Mouse (Mus musculus): ENCODE data around the gene Cabcoco1. TPM values are rescaled to one million over a fixed set of nuclear protein-coding genes. Genes with fewer than 3 reads are reported as not detected.

Cabcoco1 gene
- 1.5 TPM in 2 replicates for polyA plus RNA-seq (2015; fragmentation: Nextera tagmentation; extraction: Ambion mirVana)

DNA sequence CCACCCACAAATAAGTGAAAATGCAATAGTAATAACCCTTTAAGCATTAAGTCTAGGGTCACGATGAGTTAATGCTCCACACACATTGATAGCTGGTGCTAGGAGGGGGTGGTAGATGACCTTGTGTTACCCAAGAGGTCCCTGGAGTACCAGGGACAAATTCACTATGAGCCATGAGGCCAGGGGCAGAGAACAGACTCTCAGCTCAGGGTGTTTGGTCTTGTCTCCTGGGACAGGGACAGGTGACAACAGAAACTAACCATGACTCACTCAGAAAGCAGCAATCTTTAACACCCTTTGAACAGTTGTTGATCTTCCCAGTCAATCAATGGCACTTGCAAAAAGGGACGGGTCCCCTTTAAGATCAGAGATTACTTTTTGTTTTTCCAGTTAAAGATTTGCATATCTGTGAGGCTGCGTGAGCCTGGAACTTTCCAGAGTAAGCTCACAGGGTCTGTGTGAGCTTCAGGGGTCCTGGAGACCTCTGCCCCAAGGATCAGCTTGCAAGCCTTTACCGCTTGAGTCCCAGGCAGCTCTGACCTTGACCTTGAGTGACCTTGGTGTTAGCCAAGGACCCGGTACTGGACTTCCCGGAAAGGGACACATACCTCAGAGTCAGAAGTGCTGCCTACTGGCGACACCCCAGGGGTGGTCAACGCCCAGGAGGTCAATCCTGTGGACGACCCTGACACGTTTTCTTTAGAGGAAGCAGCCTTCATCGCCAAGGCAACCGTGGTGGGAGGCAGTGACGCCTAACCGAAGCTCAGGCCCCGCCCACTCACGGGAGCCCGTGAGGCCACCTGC, at the start of gene Cabcoco1:
Cabcoco1 (minus strand) TSS at position 758 of the 804 bp plus-strand sequence.
- H3K9me3 ChIP-seq: no peaks in the 10 kb centered on the region
- H3K4me3 ChIP-seq: peak within 1 kb of the TSS; percentile 43
- WGBS: 9% methylated on average over 17 of the region's 17 CpGs
- peak within 1 kb of the TSS; percentile 57 for H3K27ac ChIP-seq
- H3K36me3 ChIP-seq: no peaks in the 10 kb centered on the region
- peak within 1 kb of the TSS; percentile 66 for H3K4me2 ChIP-seq
- H3K27me3 ChIP-seq: no peaks in the 10 kb centered on the region
- peak within 1 kb of the TSS; percentile 35; the same call in 1 of the 2 replicates for H3K9ac ChIP-seq
- ATAC-seq (ENCODE audit: insufficient number of reproducible peaks, low FRiP score, low TSS enrichment, low read depth): no peak
- peaks cover 26% of the 10 kb centered on the region for H3K4me1 ChIP-seq

- Histone ChIP-seq H3K9ac (no peak overlapping the region), H3K9me3 (no peaks in the 10 kb centered on the region), H3K4me2 (no peak overlapping the region), H3K36me3 (no peaks in the 10 kb centered on the region), H3K4me3 (no peak overlapping the region), H3K4me1 (no peaks in the 10 kb centered on the region), H3K27ac (peak overlapping the region; percentile 4), H3K27me3 (no peaks in the 10 kb centered on the region)
- 29% methylated on average over 11 of the region's 11 CpGs for WGBS
- ATAC-seq (ENCODE audit: insufficient number of reproducible peaks, low FRiP score, low TSS enrichment, low read depth): no peak
Measured at GRCm38 (mm10) chr10:68589530-68590252, 48.0 kb upstream of the Cabcoco1 start.

DNA sequence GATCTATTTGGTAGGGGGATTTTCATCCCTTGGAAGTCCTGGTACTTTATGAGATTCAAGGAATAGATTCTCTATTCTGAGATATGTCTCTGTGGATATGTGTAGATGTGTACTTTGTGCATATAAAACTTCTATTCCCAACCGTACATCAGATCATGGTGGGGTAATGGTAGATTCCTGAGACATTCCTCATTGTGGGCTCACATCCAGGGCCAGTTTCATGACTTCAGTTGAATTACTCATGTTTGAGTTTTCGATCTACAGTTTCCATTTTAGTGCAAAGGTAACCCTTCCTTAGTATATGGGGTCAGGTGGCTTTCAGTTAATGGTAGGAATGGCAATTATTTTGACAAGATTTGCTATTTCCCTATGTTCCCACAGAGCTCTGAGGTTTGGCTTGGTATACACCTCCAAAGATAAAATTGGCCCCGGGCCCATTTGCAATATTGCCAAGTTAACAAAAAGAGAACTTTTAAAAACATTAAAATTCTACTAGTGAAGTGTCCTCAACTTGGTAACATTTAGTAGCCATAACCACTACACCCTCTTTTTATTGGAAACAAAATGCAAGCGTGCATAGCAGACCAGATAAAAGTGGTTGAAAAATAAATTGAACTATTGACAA, 45.8 kb upstream of the Cabcoco1 start:
- Histone ChIP-seq H3K9ac (no peak overlapping the region), H3K4me2 (no peak overlapping the region), H3K9me3 (no peaks in the 10 kb centered on the region), H3K36me3 (no peaks in the 10 kb centered on the region), H3K27ac (no peak overlapping the region), H3K4me1 (no peaks in the 10 kb centered on the region), H3K27me3 (no peaks in the 10 kb centered on the region), H3K4me3 (no peak overlapping the region)
- no peak for ATAC-seq (ENCODE audit: insufficient number of reproducible peaks, low FRiP score, low TSS enrichment, low read depth)
- 61% methylated on average over 4 of the region's 4 CpGs for WGBS

DNA sequence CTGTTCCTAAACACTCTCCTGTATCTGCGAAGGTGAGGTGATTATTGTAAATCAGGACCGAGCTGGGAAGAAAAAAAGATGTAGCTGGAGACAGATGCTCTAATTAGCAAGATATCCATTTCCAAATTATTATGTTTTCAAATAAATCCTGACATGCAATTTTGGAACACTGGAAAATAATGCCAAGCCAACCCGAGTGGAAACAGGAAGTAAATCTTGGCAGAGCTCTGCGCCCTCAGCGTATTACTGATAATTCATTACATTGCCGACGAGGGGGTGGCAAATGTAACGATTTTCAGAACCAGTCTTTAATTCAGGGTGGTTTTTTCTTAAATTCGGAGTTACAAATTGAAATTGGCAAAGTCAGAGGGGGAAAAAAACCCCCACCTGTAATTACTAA, 35.6 kb upstream of the Cabcoco1 start:
- Histone ChIP-seq H3K4me2 (no peak overlapping the region), H3K27me3 (no peaks in the 10 kb centered on the region), H3K9ac (no peak overlapping the region), H3K4me1 (no peaks in the 10 kb centered on the region), H3K27ac (no peak overlapping the region), H3K36me3 (no peaks in the 10 kb centered on the region), H3K9me3 (no peaks in the 10 kb centered on the region), H3K4me3 (no peak overlapping the region)
- WGBS: 70% methylated on average over 9 of the region's 9 CpGs
- no peak for ATAC-seq (ENCODE audit: insufficient number of reproducible peaks, low FRiP score, low TSS enrichment, low read depth)

DNA sequence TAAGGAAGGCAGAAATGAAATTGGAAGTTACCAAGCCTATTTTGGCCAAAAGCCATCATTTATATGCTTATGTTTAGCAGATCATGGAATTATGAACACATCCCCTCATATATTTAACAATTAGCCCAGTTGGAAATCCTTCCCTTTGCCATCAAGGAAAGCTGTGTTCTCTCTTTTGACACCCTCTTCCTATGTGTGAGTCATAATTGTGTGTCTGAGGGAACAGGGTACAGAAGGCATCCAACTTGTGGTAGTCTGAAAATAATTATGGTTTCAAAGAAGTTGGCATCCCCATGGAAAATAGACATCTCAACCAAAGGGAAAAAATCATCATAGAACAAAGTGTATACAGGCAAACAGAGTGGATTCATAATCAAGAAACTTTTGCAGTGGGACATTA, 26.5 kb upstream of the Cabcoco1 start:
- no peak overlapping the region for H3K27ac ChIP-seq
- no peak overlapping the region for H3K4me3 ChIP-seq
- H3K9me3 ChIP-seq: no peaks in the 10 kb centered on the region
- no peak overlapping the region for H3K9ac ChIP-seq
- no peak for ATAC-seq (ENCODE audit: insufficient number of reproducible peaks, low FRiP score, low TSS enrichment, low read depth)
- no peak overlapping the region for H3K4me2 ChIP-seq
- H3K36me3 ChIP-seq: no peaks in the 10 kb centered on the region
- H3K4me1 ChIP-seq: no peaks in the 10 kb centered on the region
- no peaks in the 10 kb centered on the region for H3K27me3 ChIP-seq

DNA sequence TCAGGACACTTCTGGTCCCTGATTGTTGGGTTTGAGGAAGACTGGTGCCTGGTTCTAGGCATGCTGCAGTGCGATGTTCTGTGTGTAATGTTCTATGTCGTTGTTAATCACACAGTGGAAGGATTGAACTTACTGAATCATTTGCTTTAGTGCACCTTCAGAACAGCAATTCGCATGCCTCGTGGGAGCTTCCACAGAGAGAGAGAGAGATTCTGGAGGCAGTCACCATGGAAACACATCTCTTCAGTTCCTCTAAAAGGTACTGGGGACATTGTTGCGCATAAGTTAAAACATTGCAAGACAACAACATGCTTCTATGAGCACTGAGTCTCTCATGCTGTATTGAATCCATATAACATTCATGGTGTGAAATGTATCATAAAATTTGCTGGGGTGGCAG, 20.6 kb upstream of the Cabcoco1 start:
- no peaks in the 10 kb centered on the region for H3K36me3 ChIP-seq
- 84% methylated on average over 5 of the region's 5 CpGs for WGBS
- no peak for ATAC-seq (ENCODE audit: insufficient number of reproducible peaks, low FRiP score, low TSS enrichment, low read depth)
- no peak overlapping the region for H3K4me2 ChIP-seq
- H3K9ac ChIP-seq: no peak overlapping the region
- H3K27me3 ChIP-seq: no peaks in the 10 kb centered on the region
- no peak overlapping the region for H3K4me3 ChIP-seq
- no peak overlapping the region for H3K27ac ChIP-seq
- no peaks in the 10 kb centered on the region for H3K9me3 ChIP-seq
- H3K4me1 ChIP-seq: peaks cover 6% of the 10 kb centered on the region

DNA sequence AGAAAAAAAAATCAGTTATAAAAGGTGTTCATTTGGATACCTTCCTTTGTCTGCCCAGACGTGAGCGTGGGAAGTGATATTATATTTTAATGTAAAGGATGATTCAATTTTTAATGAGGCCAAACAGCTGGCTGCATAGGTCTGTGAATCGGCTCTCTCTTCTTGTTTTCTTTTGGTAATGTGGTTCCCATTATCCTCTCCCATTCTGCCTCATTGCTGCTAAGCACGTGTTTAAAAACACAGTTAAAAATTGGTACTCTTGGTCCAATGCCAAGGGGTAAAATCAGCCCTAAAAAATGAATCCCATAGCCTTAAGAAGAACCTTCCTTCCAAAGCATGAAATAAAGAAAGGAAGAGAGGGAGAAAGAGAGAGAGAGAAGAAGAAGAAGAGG, 17.1 kb upstream of the Cabcoco1 start:
- WGBS: 22% methylated on average over 4 of the region's 4 CpGs
- Histone ChIP-seq H3K4me2 (peak overlapping the region; percentile 30), H3K27ac (peak overlapping the region; percentile 81), H3K4me3 (peak overlapping the region; percentile 6; the same call in 1 of the 2 replicates), H3K9me3 (no peaks in the 10 kb centered on the region), H3K36me3 (no peaks in the 10 kb centered on the region), H3K27me3 (no peaks in the 10 kb centered on the region), H3K9ac (no peak overlapping the region), H3K4me1 (peaks cover 6% of the 10 kb centered on the region)
- ATAC-seq (ENCODE audit: insufficient number of reproducible peaks, low FRiP score, low TSS enrichment, low read depth): peak; percentile 24; the same call in 1 of the 2 replicates

DNA sequence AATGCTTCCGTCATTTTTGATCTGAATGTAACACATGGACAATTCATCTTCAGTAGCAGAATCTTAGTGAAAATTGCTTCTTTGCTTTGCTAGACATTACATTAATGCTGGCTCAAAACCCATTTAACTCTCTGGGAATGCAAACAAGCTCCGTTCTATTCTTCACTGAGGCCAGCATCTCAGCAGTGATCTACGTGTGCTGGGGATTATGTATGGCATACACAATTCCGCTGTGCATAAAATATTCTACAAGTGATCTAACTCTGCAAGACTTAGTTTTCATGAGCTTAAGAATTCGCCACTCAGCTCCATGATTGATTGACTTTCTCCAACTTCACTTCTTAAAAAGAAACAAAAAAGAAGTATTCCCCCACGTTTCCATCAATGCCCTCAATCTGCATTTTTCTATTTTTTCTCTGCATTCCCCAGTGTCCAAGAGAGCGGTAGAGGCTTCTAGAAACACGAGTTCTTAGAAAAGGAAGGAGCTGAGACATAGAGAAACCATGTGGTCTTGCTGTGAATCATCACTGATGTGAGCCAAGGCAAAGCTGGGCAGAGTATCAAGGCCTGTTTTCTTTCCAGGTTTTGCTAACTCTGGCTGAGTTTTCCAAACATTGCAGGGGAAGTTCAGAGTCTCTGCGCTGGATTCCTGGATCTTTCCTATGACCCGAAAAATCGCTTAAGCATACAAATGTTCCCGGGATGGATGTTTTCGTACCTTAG, 16.6 kb upstream of the Cabcoco1 start:
- Histone ChIP-seq H3K27ac (peak overlapping the region; percentile 81), H3K4me3 (peak overlapping the region; percentile 6; the same call in 1 of the 2 replicates), H3K27me3 (no peaks in the 10 kb centered on the region), H3K4me2 (peak overlapping the region; percentile 30), H3K9me3 (no peaks in the 10 kb centered on the region), H3K9ac (no peak overlapping the region), H3K36me3 (no peaks in the 10 kb centered on the region), H3K4me1 (peaks cover 6% of the 10 kb centered on the region)
- ATAC-seq (ENCODE audit: insufficient number of reproducible peaks, low FRiP score, low TSS enrichment, low read depth): peak; percentile 87; the same call in 1 of the 2 replicates
- 33% methylated on average over 13 of the region's 13 CpGs for WGBS

- Histone ChIP-seq H3K4me1 (peaks cover 6% of the 10 kb centered on the region), H3K9me3 (no peaks in the 10 kb centered on the region), H3K9ac (no peak overlapping the region), H3K4me2 (no peak overlapping the region), H3K4me3 (no peak overlapping the region), H3K27ac (no peak overlapping the region), H3K36me3 (no peaks in the 10 kb centered on the region), H3K27me3 (no peaks in the 10 kb centered on the region)
- no peak for ATAC-seq (ENCODE audit: insufficient number of reproducible peaks, low FRiP score, low TSS enrichment, low read depth)
- 84% methylated on average over 3 of the region's 3 CpGs for WGBS
Measured at GRCm38 (mm10) chr10:68553677-68554076, 12.0 kb upstream of the Cabcoco1 start.

GRCm38 (mm10) chr10:68552556-68552955, 10.9 kb upstream of the Cabcoco1 start:
- 79% methylated on average over 2 of the region's 2 CpGs for WGBS
- no peak overlapping the region for H3K9ac ChIP-seq
- no peak for ATAC-seq (ENCODE audit: insufficient number of reproducible peaks, low FRiP score, low TSS enrichment, low read depth)

GRCm38 (mm10) chr10:68551316-68551715, 9.6 kb upstream of the Cabcoco1 start:
- Histone ChIP-seq H3K9ac (no peak overlapping the region), H3K27ac (no peak overlapping the region), H3K4me1 (no peaks in the 10 kb centered on the region), H3K4me3 (no peak overlapping the region), H3K9me3 (no peaks in the 10 kb centered on the region), H3K27me3 (no peaks in the 10 kb centered on the region), H3K36me3 (no peaks in the 10 kb centered on the region), H3K4me2 (no peak overlapping the region)
- WGBS: 87% methylated on average over 7 of the region's 7 CpGs
- no peak for ATAC-seq (ENCODE audit: insufficient number of reproducible peaks, low FRiP score, low TSS enrichment, low read depth)

More at GRCm38 (mm10) chr10:68552556-68552955, 10.9 kb upstream of the Cabcoco1 start:
- no peak overlapping the region for H3K4me3 ChIP-seq
- no peaks in the 10 kb centered on the region for H3K36me3 ChIP-seq
- H3K27ac ChIP-seq: no peak overlapping the region
- no peak overlapping the region for H3K4me2 ChIP-seq
- H3K9me3 ChIP-seq: no peaks in the 10 kb centered on the region
- H3K27me3 ChIP-seq: no peaks in the 10 kb centered on the region
- no peaks in the 10 kb centered on the region for H3K4me1 ChIP-seq

Data from limb, embryonic 15.5 days (tissue).